Mouse (Mus musculus) lung, postnatal 0 days (tissue): ENCODE results near the gene Ntng2. TPM values are rescaled to one million over a fixed set of nuclear protein-coding genes. Genes with fewer than 3 reads are reported as not detected.

Source experiments
- ATAC-seq: fragments of 200-750 bp; cut with Nextera tagmentation; 2 replicates; pipeline ENCODE4 v1.8.0; 2017; ENCODE audit warnings: moderate library complexity
- DNase-seq: peaks from one replicate; pipeline ENCODE4 v3.0.0-alpha.2; 2016; ENCODE audit warnings: low spot score
- H3K27ac ChIP-seq: fragments of 300-500 bp; sonication (generic); 2 replicates; pipeline ENCODE4 v1.5.1; 2014; ENCODE audit warnings: antibody characterized with exemption, mild to moderate bottlenecking, low read length, mixed read lengths
- H3K27me3 ChIP-seq: fragments of 300-500 bp; sonication (generic); replicated peaks from 2 replicates; pipeline ENCODE4 v1.6.1; 2014; ENCODE audit warnings: low read length, mixed read lengths; ENCODE audit not compliant: insufficient read depth
- H3K36me3 ChIP-seq: fragments of 300-500 bp; sonication (generic); 2 replicates; pipeline ENCODE4 v1.6.1; 2014; ENCODE audit warnings: low read length, mixed read lengths; ENCODE audit not compliant: insufficient read depth
- H3K4me1 ChIP-seq: fragments of 300-500 bp; sonication (generic); 2 replicates; pipeline ENCODE4 v1.6.1; 2014; ENCODE audit warnings: antibody characterized with exemption, low read depth, low read length, mixed read lengths; ENCODE audit not compliant: insufficient read depth
- H3K4me2 ChIP-seq: fragments of 300-500 bp; sonication (generic); replicated peaks from 2 replicates; pipeline ENCODE4 v1.6.1; 2014; ENCODE audit warnings: low read depth, mild to moderate bottlenecking, low read length, moderate library complexity, mixed read lengths
- H3K4me3 ChIP-seq: fragments of 300-500 bp; sonication (generic); 2 replicates; pipeline ENCODE4 v1.5.1; 2014; ENCODE audit warnings: low read depth, low read length
- H3K9ac ChIP-seq: fragments of 300-500 bp; sonication (generic); replicated peaks from 2 replicates; pipeline ENCODE4 v1.6.1; 2014; ENCODE audit warnings: low read depth, mild to moderate bottlenecking
- H3K9me3 ChIP-seq: fragments of 300-500 bp; sonication (generic); 2 replicates; pipeline ENCODE4 v1.6.1; 2016; ENCODE audit warnings: low read length, mixed read lengths
- CTCF ChIP-seq: IDR thresholded peaks from 2 replicates; pipeline ENCODE4 v1.5.1; 2016; ENCODE audit warnings: antibody characterized with exemption, mild to moderate bottlenecking
- EP300 ChIP-seq: IDR thresholded peaks from 2 replicates; pipeline ENCODE4 v1.6.1; 2016; ENCODE audit warnings: antibody characterized with exemption, mild to moderate bottlenecking, control low read depth
- whole genome bisulfite sequencing: fragments of 180-500 bp; shearing (Covaris S2); extraction: QIAGEN DNeasy Blood & Tissue Kit; methylation state at CpG from one replicate; pipeline ENCODE4 v1.1.7; 2014; 5-methylcytosine and 5-hydroxymethylcytosine counted together
- polyA plus RNA-seq: library from polyadenylated mRNA; unstranded; fragments of >200 nt; fragmentation: Nextera tagmentation; extraction: Ambion mirVana; gene quantifications from 2 replicates; pipeline ENCODE4 v1.2.1, GENCODE M21; 2015

Ntng2 gene
- polyA plus RNA-seq, 1 experiment from 2014 or later, result 1.4 TPM

DNA sequence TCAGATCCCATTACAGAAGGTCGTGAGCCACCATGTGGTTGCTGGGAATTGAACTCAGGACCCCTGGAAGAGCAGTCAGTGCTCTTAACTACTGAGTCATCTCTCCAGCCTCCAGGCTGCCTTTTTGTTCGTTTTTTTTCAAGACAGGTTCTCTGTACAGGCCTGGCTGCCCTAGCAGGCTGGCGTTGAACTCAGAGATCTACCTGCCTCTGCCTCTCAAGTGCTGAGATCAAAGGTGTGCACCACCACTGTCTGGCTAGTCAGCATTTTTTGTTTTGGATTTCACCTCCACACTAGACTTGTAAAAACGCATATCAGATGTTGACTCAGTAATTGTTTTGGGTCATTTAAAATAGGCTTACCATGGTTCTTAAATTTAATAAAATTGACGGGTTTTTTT is 84.7 kb downstream of the Ntng2 start:
- no peak overlapping the region for H3K27ac ChIP-seq

DNA sequence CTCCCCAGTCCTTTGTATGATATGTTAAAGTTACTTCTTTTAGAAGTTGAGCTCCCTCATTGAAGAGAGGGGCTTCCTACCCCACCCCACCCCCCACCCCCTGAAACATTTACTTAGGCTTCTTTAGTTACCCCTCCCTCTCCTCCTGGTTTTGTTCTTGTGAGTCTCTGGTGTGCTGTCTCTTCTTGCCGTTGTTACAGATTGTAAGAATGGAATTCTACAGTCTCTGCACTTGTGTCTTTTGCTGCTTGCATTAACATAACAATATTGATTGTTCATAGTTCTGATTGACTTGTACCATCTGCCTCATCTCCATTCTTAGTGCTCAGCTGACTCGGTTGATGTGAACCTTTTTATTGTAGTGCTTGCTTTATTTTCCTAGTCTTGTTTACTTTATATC is 100.9 kb downstream of the Ntng2 start:
- TF ChIP-seq CTCF, result no peak
- no peak for TF ChIP-seq EP300
- Histone ChIP-seq H3K27me3 (no peaks in the 10 kb centered on the region), H3K4me1 (no peaks in the 10 kb centered on the region), H3K4me2 (no peak overlapping the region), H3K9me3 (no peaks in the 10 kb centered on the region), H3K27ac (no peak overlapping the region), H3K4me3 (no peak overlapping the region), H3K36me3 (peaks cover 20% of the 10 kb centered on the region; the same call in 1 of the 2 replicates), H3K9ac (no peak overlapping the region)
- WGBS, result 63% methylated on average over 2 of the region's 2 CpGs
- DNase-seq (no peak), ATAC-seq (no peak)

More for the DNA sequence above, 84.7 kb downstream of the Ntng2 start:
- TF ChIP-seq CTCF (no peak), EP300 (no peak)
- Histone ChIP-seq H3K9me3 (no peaks in the 10 kb centered on the region), H3K4me1 (no peaks in the 10 kb centered on the region), H3K4me2 (no peak overlapping the region), H3K9ac (no peak overlapping the region), H3K27me3 (no peaks in the 10 kb centered on the region), H3K36me3 (peaks cover 39% of the 10 kb centered on the region), H3K4me3 (no peak overlapping the region)
- no peak for ATAC-seq
- 91% methylated on average over 5 of the region's 5 CpGs for whole genome bisulfite sequencing
- DNase-seq, result no peak

Other genes starting within 250 kb of the Ntng2 start
- gene Cfap77, start 197.9 kb downstream of the Ntng2 start, polyA plus RNA-seq, result 1.2 and 1.8 TPM in 2 replicates
- gene Ttf1, start 192.7 kb downstream of the Ntng2 start, polyA plus RNA-seq, result 6.9 and 8.5 TPM in 2 replicates
- gene Setx, start 128.8 kb downstream of the Ntng2 start, polyA plus RNA-seq, result 5.7 and 6.6 TPM in 2 replicates
- 33.2 and 37.1 TPM in 2 replicates for gene Med27, start 93.8 kb upstream of the Ntng2 start, polyA plus RNA-seq